Mouse (Mus musculus) liver, postnatal 0 days (tissue): ENCODE measurements around the gene P2rx1. TPM values are rescaled to one million over a fixed set of nuclear protein-coding genes. Genes with fewer than 3 reads are reported as not detected.

Experiments used
- ATAC-seq: fragments of 200-750 bp; cut with Nextera tagmentation; 2 replicates; pipeline ENCODE4 v1.8.0; 2017; ENCODE audit warnings: mild to moderate bottlenecking, moderate library complexity
- DNase-seq: peaks from one replicate; pipeline ENCODE4 v3.0.0-alpha.2; 2016
- H3K27ac ChIP-seq: fragments of 300-500 bp; sonication (generic); 2 replicates; pipeline ENCODE4 v1.5.1; 2014; ENCODE audit warnings: antibody characterized with exemption, moderate library complexity, mild to moderate bottlenecking, low read depth
- H3K27me3 ChIP-seq: fragments of 300-500 bp; sonication (generic); 2 replicates; pipeline ENCODE4 v1.6.1; 2014; ENCODE audit warnings: low read length, control low read depth, mixed read lengths; ENCODE audit not compliant: insufficient read depth
- H3K36me3 ChIP-seq: fragments of 300-500 bp; sonication (generic); replicated peaks from 2 replicates; pipeline ENCODE4 v1.6.1; 2014; ENCODE audit warnings: mild to moderate bottlenecking, control low read depth, low read length, moderate library complexity, mixed read lengths; ENCODE audit not compliant: insufficient read depth
- H3K4me1 ChIP-seq: fragments of 300-500 bp; sonication (generic); 2 replicates; pipeline ENCODE4 v1.6.1; 2014; ENCODE audit warnings: antibody characterized with exemption, mild to moderate bottlenecking, control low read depth; ENCODE audit not compliant: insufficient read depth
- H3K4me2 ChIP-seq: fragments of 300-500 bp; sonication (generic); 2 replicates; pipeline ENCODE4 v1.6.1; 2014; ENCODE audit warnings: low read depth, mild to moderate bottlenecking, low read length, moderate library complexity, mixed read lengths
- H3K4me3 ChIP-seq: fragments of 300-500 bp; sonication (generic); 2 replicates; pipeline ENCODE4 v1.5.1; 2014; ENCODE audit warnings: low read depth, low read length
- H3K9ac ChIP-seq: fragments of 300-500 bp; sonication (generic); replicated peaks from 2 replicates; pipeline ENCODE4 v1.6.1; 2014; ENCODE audit warnings: mild to moderate bottlenecking, moderate library complexity
- H3K9me3 ChIP-seq: fragments of 300-500 bp; sonication (generic); 2 replicates; pipeline ENCODE4 v1.6.1; 2016; ENCODE audit warnings: mild to moderate bottlenecking, control low read depth, low read length, mixed read lengths
- CTCF ChIP-seq: sonication (generic); IDR thresholded peaks from 2 replicates; pipeline ENCODE4 v1.5.1; 2016; ENCODE audit warnings: antibody characterized with exemption, low read depth
- EP300 ChIP-seq: IDR thresholded peaks from 2 replicates; pipeline ENCODE4 v1.6.1; 2016; ENCODE audit warnings: antibody characterized with exemption, low read depth, mild to moderate bottlenecking
- WGBS: fragments of 180-500 bp; shearing (Covaris S2); extraction: QIAGEN DNeasy Blood & Tissue Kit; methylation state at CpG from one replicate; pipeline ENCODE4 v1.1.7; 2014; ENCODE audit not compliant: insufficient replicate concordance; 5-methylcytosine and 5-hydroxymethylcytosine counted together
- polyA plus RNA-seq: library from polyadenylated mRNA; unstranded; fragments of >200 nt; fragmentation: Nextera tagmentation; extraction: Ambion mirVana; gene quantifications from 2 replicates; pipeline ENCODE4 v1.2.1, GENCODE M21; 2015

The P2rx1 gene
- polyA plus RNA-seq, 1 experiment from 2014 or later: 7.9 TPM

DNA sequence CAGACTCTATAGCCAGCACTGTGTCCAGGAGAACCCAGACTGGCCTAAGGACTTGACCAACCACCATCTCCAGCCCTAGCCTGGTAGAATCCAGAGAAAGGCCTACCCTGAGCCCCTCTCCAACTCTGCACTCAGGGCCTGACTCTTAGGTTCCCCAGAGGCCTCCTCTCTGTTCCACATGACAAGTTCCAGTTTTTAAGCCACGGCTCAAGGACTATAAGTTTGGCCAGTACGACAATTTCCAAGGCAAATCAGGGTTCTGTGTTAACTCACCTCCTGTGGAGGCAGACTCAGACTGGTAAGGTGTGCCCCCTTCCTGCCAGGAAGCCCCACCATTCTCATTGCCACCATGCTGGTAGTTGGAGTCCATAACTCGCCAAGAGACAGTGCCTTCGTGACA lies 44.7 kb upstream of the P2rx1 start:
- H3K27ac ChIP-seq: peak overlapping the region; percentile 23; the same call in 1 of the 2 replicates

GRCm38 (mm10) chr11:72955339-72955974 lies 43.4 kb upstream of the P2rx1 start:
- Histone ChIP-seq H3K9ac (no peak overlapping the region), H3K4me3 (no peak overlapping the region), H3K27ac (no peak overlapping the region), H3K4me2 (no peak overlapping the region), H3K4me1 (peaks cover 46% of the 10 kb centered on the region), H3K27me3 (0 out of 2 replicates have a peak, but pooled peaks cover 10% of the 10 kb centered on the region), H3K9me3 (no peaks in the 10 kb centered on the region), H3K36me3 (no peaks in the 10 kb centered on the region)
- DNase-seq (no peak), ATAC-seq (peak; percentile 57)
- WGBS: 15% methylated on average over 5 of the region's 5 CpGs
- TF ChIP-seq CTCF (no peak), EP300 (peak; percentile 61; the same call in 1 of the 2 replicates)

More for the DNA sequence above, 44.7 kb upstream of the P2rx1 start:
- Histone ChIP-seq H3K4me2 (0 out of 2 replicates have a peak overlapping the region, but pooled peaks have one; percentile 6), H3K4me3 (no peak overlapping the region), H3K9me3 (no peaks in the 10 kb centered on the region), H3K36me3 (no peaks in the 10 kb centered on the region), H3K9ac (no peak overlapping the region), H3K27me3 (0 out of 2 replicates have a peak, but pooled peaks cover 6% of the 10 kb centered on the region), H3K4me1 (peaks cover 44% of the 10 kb centered on the region)
- WGBS: 53% methylated on average over 4 of the region's 4 CpGs
- ATAC-seq: no peak
- no peak for DNase-seq
- TF ChIP-seq EP300 (no peak), CTCF (no peak)

DNA sequence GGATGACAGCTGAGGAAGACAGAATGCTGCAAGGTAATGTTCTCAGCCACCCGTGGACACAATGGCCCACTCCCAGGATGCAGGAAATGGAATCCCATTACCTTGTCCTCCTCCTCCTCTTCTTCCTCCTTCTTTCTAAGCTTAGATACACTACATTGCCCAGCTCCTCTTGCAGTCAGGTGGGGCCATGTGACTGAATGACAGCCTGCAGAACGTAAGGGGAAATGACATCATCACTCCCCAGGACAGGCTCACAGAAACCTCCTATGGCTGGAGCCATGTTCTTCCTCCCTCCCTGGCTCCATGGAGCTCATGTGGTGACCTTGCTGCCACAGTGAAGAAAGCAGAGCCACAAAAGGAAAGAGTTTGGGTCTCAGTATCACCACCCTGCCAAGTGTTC lies 41.6 kb upstream of the P2rx1 start:
- DNase-seq (no peak), ATAC-seq (no peak)
- no peak overlapping the region for H3K4me3 ChIP-seq
- H3K27me3 ChIP-seq: peaks cover 25% of the 10 kb centered on the region
- no peak overlapping the region for H3K4me2 ChIP-seq
- H3K27ac ChIP-seq: no peak overlapping the region
- H3K36me3 ChIP-seq: no peaks in the 10 kb centered on the region
- WGBS: 36% methylated on average over 2 of the region's 2 CpGs
- H3K9ac ChIP-seq: no peak overlapping the region
- H3K4me1 ChIP-seq: peaks cover 49% of the 10 kb centered on the region
- H3K9me3 ChIP-seq: no peaks in the 10 kb centered on the region
- TF ChIP-seq CTCF: no peak
- no peak for TF ChIP-seq EP300

- Histone ChIP-seq H3K4me3 (peak overlapping the region; percentile 54), H3K27ac (no peak overlapping the region)
- 29% methylated on average over 15 of the region's 15 CpGs for WGBS
Measured at GRCm38 (mm10) chr11:72959924-72960679, 38.8 kb upstream of the P2rx1 start.

DNA sequence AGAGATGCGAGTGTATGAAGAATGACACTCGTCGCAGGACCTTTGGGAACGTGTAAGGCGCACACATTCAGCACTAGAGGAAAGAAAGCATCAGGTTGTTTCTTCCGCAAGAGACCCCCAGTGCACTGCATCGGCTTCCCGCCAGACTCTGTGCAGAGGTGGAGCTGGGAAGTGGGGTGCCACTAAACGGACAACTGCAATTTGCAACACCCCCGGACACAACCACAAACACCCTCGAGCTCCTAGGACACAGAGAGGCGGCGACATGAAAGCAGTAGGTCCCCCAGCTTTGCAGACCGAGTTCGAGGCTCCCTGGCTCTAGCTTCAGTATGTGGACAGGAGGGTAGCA lies 38.2 kb upstream of the P2rx1 start:
- Histone ChIP-seq H3K4me2 (peak overlapping the region; percentile 69), H3K4me1 (peaks cover 20% of the 10 kb centered on the region), H3K27me3 (peaks cover 25% of the 10 kb centered on the region), H3K9ac (peak overlapping the region; percentile 60; the same call in 1 of the 2 replicates), H3K36me3 (no peaks in the 10 kb centered on the region), H3K9me3 (no peaks in the 10 kb centered on the region), H3K27ac (no peak overlapping the region), H3K4me3 (peak overlapping the region; percentile 54)
- peak; percentile 4; the same call in 1 of the 2 replicates for ATAC-seq
- no peak for DNase-seq
- WGBS: 10% methylated on average over 15 of the region's 15 CpGs
- TF ChIP-seq CTCF: no peak
- TF ChIP-seq EP300: no peak

More at GRCm38 (mm10) chr11:72959924-72960679, 38.8 kb upstream of the P2rx1 start:
- H3K9me3 ChIP-seq: no peaks in the 10 kb centered on the region
- H3K36me3 ChIP-seq: no peaks in the 10 kb centered on the region
- no peak for TF ChIP-seq CTCF
- no peak for TF ChIP-seq EP300
- peaks cover 25% of the 10 kb centered on the region for H3K27me3 ChIP-seq
- H3K4me1 ChIP-seq: peaks cover 26% of the 10 kb centered on the region
- H3K4me2 ChIP-seq: peak overlapping the region; percentile 69
- no peak overlapping the region for H3K9ac ChIP-seq
- DNase-seq (no peak), ATAC-seq (no peak)

- no peak for TF ChIP-seq CTCF
- TF ChIP-seq EP300: no peak
- 3% methylated on average over 63 of the region's 70 CpGs for WGBS
- H3K36me3 ChIP-seq: no peaks in the 10 kb centered on the region
- ATAC-seq (peak; percentile 63), DNase-seq (peak; percentile 71)
- peaks cover 25% of the 10 kb centered on the region for H3K27me3 ChIP-seq
- peak within 1 kb of the TSS; percentile 60 for H3K9ac ChIP-seq
- peaks cover 20% of the 10 kb centered on the region for H3K4me1 ChIP-seq
- no peaks in the 10 kb centered on the region for H3K9me3 ChIP-seq
- peak within 1 kb of the TSS; percentile 69 for H3K4me2 ChIP-seq
- peak within 1 kb of the TSS; percentile 88 for H3K27ac ChIP-seq
- peak within 1 kb of the TSS; percentile 54 for H3K4me3 ChIP-seq
Measured at GRCm38 (mm10) chr11:72961072-72961980, 37.6 kb upstream of the P2rx1 start, which contains the start of gene Atp2a3. TSS of gene Atp2a3 (plus strand) at chr11:72961169.
